Mouse (Mus musculus) thymus, postnatal 4 days (tissue): ENCODE data around the gene Snapc4.

Experiments used
- DNase-seq: peaks from one replicate; pipeline ENCODE4 v3.0.0; 2021

Snapc4 gene

DNA sequence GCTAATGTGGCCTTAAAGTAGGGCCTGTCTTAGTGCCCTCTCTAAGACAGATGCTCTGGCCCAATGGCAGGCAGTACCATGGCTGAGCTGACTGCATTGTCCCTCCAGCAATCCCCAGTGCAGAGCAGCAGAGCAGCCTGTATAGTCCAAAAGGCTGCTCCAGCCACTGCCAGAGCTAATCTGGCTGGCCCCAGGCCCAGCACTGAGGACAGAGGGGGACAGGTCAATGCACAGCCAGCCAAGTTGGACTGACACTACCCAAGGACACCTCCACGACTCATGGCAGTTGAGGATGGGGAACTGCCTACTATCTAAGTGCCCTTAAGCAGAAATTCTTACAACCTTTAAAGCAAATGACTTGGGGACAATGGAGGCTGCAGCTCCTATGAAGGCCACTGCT is 11.9 kb downstream of the Snapc4 start:
- DNase-seq, result no peak

DNA sequence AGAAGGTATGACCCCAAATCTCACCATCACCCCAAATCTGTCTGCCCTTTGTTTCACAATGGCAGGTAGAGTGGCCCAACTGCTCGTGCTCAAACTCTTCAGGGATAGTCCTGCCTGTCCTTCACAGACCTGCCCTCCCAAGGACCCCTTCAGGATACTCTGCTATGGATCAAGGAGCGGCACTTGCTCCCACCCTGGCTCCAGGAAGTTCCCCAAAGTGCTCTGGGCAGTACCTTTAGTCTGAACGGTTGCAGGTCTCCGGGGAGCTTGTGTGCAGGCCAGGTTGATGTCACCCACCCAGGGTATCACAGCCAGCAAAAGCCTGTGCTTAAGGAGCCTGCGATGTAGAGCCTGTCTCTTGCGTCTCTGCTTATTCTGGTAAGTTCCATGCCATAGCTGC is 12.5 kb downstream of the Snapc4 start:
- DNase-seq, result no peak

DNA sequence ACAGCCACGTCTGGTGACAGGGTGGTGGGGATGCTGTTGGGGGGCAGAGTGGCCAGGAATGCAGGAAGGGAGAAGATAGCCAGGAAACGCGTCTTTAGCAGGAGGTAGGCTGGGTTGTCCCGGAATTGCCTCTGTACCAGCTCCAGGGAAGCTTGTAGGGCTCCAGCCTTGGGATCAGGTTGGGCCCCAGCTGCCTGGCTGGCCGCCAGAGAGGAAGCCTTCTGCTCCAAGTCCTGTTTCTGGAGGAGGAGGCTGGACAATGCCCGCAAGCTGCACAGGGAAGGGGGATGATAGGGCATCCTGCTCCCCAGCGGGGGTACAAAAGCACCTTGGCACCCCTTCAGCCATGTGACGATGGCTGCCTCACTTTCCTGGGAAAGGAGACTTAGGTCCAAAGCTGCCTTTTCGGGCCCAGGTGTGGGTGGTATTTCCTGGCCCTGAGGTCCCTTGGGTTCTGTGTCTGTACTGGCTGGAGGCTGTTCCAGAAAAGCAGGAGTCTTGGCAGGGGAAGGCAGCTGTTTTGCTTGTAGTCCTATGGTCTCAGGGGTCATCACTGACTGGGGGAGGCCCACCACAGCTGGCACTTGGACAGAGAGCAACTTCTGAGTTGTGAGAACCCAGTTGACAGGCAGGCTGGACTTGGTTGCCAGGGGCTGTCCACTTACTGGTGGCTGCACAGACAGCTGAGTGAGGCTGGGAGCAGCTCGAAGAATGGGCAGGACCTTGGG is 15.6 kb downstream of the Snapc4 start:
- peak; percentile 9 for DNase-seq

DNA sequence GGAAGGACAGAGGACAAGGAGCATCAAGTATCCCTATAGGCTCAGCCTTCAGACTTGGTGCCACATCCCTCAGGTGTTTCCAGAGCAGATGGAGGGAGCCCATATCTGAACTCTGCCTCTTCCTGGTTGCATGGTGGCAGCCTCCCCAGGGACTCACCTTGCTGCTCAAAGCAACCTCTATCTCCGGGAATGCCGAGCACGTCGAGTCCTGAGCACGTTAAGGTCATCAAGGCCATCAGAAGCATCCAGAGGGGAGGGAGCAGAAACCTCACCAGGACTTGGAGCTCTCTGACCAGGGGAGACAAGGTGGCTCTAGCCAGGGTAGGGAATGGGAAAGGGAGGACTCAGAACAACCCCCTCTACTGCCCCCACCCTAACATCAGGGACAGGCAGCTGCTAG is 17.0 kb downstream of the Snapc4 start:
- no peak for DNase-seq

DNA sequence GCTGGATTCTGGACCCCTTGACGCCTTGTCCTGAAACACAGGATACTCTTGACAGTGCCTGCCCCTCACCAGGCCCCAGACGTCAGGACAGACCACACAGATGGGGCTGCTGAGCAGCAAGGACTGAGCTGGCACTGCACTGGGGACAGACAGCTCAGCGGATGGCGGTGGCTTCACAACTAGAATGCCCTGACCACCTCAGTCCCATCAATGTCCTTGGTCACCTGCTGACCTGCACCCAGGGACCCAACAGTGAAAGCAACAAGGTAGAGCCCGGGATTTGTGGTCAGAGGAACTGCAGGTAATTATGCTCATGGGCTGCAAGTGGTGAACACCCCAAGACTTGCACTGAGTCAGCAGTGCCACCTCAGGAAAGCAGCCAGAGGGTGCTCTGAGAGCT is 17.5 kb downstream of the Snapc4 start:
- DNase-seq, result no peak

DNA sequence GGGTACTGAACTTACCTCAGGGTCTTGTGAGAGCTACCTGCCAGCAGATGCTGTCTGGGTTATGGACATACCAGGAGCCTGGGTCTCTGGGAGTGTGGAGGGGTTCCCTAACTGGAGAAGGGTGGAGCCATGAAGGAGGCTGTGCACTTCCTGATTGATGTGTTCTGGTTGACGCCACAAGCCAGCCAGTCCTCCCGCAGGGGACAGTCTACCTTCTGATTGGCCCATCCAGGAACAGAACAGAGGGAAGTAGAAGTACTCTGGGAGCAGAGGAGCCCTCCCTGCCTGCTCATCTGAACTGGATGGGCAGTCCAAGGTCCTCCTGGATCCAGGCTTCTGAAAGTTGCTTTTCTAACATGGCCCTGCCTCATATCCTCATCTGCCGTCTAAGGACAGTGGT is 19.7 kb downstream of the Snapc4 start, which contains the start of gene Card9:
Gene Card9 (minus strand): TSS at position 147 of the 400 bp plus-strand sequence.
- peak; percentile 6 for DNase-seq

DNA sequence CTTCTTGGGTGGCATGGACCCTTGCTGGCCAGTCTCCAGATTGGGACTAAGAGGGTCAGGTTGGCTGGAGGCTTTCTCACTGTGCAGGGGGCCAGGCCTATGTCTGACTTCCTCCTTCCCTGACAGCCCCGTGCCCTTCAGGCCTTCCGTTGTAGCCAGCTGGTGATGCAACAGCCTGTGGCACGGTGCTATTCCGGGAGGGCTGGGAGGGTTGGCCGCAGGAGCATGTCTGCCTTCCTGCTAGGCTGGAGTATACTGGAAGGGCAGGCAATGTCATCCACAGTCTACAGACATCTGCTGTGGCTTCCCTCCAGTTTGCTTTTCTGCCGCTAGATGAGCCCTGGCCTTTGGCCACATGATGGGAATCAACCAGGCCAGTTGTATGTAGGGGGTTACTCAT is 20.5 kb downstream of the Snapc4 start:
- peak; percentile 17 for DNase-seq

DNA sequence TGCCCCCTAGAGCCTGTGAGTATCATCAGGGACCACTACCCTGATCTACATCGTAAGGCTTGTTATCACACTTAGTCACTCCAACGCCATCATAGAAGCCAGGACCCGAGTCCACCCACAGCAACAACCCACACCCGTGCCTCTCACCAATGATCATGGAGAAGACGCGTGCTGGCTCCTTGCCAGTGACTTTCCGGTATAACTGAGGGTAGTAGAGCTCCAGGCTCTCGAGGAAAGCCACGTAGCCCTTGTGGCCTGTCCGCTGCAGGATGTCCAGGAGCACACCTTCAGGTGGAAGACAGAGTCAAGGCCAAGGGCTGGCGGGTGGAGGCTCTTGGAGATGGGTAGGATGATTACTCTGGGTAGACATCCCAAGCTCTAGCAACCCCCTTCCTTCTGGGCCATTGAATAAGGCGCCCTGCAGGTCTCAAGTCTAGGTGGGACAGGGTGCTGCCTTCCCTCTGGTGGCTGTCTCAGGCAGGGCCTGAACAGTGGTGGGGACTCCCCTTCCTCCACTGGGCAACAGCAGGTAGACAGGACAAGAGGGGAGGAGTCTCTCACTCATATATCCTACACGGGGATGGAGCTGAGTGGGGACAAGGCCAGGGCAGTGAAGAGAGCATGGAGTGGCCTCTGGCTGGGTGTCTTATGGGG is 21.7 kb downstream of the Snapc4 start:
- DNase-seq, result peak; percentile 12

DNA sequence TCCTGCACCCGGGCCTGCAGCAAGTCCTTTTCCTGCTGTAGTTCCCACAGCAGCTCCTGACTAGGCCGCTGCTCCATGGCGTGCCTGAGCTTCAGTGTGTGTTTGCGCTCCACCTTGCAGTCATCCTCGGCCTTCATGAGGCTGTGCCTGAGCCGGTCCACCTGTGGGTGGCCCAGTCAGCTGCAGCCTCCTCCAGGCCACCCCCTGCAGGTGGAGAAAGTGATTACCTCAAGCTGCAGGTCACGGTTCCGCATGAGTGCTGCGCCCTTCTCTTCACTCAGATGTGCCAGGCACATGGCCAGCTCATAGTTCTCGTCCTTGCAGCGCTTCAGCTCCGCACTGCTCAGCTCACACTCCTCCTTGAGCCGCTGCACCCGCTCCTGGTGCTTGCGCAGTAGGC is 23.0 kb downstream of the Snapc4 start:
- DNase-seq, result peak; percentile 46

DNA sequence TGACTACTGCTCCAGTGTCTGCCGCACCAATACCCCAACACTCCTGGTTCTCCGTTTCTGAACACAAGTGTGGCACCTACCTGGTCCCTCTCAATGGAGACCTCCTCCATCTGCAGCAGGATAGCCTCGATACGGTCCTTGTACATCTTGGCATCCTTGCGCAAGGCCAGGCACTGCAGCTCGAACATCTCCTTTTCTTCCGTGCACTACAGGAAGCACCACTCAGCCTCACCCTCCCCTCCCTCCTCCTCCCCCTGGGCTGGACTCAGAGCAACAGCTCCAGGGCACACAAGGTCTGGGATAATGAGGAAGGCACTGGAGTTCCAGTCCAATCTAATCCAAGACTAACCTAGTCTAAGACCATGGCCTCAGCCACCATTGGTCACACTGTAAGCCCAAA is 23.8 kb downstream of the Snapc4 start:
- peak; percentile 67 for DNase-seq

DNA sequence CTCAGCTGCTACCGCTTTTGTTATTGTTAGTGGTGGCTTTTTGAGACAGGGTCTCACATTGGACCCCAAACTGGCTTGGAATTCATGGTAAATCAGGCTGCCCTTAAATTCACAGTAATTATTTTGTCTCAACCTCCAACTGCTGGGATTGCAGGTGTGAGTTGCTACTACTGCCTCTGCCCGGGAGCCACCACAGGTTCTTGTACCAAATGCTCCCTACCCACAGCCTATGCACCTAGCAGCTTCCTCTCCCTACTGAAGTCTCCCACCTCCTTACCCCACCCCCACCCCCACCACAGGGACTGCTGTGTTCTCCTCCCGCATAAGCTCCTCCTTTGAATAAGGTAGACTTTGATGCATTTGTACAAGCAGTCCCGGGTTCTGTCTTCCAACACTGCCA is 24.2 kb downstream of the Snapc4 start:
- DNase-seq, result peak; percentile 52

DNA sequence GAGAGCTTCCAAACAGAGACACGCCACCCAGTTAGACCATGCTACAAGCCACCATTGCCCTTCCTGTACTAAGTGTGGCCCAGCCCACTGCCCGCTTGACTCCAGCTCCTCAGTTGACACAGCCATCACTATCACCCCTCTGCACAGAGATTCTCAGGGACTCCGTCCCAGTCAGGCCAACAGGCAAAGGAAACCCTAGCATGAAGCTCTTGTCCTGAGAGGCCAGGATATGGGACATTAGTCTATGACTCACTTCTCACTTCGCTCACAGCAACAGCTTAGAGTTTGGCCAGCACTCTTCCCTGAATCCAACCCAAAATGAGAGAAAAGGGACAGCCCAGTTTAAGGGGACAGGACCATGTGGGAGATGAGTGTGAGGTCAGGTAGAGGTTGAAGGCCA is 26.1 kb downstream of the Snapc4 start:
- DNase-seq, result peak; percentile 12

DNA sequence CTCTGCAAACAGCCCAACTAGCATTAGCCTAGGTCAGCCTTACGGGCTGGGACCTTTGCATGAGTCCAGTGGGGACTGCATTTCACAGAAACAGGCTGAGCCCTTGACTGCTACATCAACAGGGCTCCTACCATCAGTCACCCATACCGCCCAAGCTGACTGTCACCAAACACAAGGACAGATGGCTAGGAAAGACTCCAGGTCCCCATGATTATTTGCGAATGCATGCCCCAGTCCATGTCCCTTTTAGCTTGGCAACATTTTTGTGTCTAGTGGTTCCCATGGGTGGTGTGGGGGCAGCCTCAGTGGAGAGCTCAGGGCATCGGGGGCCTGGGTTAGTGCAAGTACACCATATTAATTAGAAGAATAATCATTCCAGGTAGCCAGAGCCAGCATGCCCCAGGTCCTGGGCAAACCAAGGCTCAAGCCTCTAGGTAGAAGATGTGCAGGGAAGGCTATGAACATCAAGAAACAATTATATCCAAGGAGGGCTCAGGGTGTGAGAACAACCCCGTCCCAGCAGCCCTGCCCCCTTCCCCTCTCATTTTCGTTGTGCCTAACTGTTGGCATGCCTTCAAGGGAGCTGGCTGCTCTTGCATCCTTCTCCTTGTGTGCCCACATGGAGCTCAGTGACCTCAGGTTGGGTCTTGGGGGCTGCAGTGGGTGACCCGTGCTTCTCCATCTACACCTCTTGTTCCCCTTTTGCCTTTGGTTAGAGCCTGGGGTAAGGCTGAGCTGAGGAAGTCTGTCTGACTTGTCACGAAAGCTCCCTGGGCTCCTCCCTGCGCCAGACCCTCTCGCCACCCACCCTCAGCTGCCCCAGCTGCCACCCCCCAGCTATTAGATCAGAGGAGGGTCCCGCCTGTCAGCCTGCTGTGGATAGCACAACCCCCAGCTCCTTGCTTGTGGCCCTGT is 27.1 kb downstream of the Snapc4 start:
- DNase-seq, result peak; percentile 24

DNA sequence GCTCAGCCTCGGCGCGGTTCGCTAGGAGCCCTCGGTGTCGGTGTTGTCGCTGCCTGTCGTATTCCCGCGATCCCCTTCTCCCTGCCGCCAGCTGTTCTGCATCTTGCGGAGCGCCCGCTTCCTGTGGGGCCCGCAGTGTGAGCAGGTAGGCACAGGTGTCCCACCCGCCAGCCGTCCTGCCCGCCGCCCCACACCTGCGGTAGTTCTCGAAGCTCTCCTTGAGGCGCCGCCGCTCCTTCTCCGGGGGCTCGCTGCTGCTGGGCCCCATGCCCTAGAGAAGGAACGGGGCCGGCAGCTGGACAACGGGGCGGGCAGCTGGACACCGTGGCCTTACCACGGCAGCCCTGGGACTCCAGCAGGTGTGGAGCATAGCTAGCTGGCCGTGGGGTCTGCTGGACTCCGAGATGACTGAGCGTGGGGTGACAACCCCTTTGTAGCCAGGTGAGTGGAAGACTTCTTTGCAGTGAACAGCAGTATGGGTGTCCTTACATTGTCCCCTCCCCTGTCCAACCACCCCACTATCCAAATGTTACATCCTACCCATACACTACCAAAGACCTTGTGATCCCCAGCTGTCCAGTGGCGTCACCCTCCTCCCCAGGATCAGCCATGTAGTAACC is 28.1 kb downstream of the Snapc4 start:
- peak; percentile 83 for DNase-seq

DNA sequence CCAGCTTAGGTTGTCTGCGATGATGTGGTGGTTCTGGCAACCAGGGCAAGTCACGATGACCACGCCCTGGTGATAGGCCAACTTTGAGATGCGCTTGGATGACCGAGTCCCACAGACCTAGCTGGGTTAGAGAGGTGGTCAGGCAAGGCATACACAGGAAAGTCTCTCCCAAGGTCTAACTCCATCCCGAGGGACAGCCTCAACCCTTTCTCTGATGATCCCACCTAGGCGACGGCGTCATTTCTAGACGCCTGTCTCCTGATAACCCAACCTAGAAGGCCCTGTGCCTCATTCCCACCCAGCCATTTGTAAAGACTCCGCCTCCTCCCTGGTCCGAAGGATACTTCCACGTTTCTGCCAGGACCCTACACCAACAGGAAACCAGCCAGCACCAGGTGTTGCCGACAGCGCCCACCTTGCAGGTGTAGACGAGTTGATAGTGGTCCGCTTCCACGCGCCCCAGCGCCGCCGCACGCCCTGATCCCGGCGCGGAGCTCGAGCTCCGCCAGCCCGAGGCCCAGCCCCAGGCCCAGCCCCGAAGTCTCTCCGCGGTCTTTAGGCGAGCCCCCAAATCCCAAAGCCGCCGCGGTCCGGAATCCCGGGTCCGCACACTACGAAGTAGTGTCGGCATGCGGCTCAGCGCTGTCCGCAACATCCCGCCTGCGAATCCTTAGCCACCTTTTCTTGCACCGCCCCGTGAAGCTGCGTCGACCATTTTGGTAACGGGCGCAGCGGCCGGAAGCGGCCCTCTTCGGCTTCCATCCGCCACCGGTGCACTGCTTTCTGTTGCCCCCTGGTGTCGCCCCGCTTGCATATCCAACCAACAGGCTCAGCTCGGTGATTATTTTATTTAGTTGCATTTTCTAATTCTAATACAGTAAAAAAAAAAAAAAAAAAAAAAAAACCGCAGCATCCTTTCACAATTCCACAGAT is 28.8 kb downstream of the Snapc4 start, which contains the start of gene Dnlz:
Gene Dnlz (minus strand): TSS at position 753 of the 933 bp plus-strand sequence.
- peak; percentile 96 for DNase-seq

DNA sequence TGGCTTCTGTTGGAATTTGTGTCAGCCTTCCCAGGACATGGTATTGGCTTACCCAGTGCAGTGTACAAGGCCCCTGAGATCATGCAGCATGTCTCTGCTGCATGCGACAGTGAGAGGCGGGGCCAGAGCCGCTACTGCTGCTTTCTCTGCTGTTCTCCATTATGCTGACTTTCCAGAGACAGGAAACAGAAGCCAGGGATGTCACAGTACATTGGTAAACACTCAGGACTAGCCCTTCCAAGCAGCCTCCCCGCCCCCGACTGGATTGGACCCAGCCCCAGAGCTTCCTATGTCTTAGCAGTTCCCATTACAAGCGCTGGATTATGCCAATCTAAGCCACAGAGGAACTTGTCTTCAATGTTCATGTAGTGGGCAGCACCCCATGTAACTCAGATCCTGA is 32.2 kb downstream of the Snapc4 start:
- no peak for DNase-seq

DNA sequence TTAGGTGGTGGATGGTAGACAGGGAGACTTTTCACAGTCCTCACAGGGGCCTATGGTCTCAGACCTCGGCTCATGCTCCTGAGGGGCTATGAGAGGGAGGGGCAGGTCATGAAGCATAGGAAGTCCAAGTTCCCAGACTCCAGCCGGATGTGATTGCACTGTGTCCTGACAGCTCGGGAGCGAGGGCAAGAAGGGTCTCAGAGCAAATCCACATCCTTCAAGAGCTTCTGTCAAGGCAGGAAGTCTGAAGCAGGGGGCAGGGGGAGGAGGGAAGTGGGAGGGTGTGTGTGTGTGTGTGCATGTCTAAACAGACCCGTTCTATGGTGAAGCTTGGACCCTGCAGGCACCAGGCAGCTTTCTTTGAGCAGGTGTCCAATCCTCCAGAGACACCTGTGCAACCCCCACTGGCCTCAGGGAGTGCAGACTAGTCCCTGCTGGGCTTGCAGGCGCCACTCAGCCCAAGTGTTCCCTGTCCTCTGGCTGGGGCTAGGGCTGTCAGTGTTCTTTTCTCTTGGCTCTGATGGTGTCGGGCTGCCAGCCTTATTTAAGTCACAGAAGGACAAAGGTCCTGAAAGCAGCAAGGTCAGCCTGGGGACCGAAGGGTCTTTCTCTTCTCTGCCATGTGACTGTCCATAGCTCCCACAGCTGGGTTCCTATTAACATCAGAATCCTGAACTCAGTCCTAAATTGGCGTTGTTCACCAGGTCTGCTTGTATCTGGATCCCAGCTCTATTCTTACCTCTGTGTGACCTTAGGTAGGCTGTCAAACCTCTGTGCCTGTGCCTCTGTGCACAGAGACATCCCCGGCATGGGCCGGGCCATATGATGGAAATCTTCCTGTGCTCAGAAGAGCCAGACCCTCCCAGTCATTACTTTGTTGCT is 37.6 kb downstream of the Snapc4 start:
- peak; percentile 54 for DNase-seq

DNA sequence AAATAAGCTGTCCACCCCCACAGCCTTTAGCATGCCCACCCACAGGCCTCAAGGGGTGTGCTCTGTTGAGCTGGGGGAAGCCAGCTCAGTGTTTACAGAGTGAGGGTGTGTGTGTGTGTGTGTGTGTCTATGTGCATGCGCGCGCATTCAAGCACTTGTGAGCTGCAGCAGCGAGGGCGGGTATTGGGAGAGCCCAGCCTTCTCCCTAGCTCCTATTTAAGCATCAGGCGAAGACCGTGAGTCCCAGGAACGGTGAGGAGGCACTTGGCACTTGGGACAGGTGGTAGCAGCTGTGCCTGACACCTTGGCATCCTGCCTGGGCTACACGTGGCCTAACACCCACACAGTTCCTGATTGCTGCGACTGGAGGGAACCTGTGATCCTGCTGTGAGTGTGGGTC is 38.4 kb downstream of the Snapc4 start:
- no peak for DNase-seq

DNA sequence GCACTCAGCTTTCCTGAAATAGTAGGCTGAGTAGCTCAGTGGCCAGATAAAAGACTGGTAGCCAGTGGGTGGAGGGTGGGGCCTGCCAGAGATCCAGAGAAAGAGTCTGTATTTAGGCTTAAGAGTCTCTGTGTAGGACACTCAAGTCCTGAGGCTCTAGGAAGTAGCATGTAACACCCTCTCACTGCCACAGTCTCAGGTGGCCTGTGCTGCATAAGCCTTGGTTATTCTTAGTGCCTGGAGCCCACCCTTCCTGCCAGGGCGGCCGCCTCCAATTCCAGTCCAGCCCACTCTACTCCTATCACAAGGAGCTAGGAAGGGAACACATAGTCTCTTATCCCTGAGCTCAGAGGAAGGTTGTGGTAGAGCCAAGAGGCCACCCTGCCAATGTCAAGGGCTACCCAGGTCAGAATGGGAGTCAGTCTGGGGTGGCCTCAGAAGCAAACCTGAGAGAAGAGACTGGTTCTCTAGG is 38.9 kb downstream of the Snapc4 start:
- no peak for DNase-seq

DNA sequence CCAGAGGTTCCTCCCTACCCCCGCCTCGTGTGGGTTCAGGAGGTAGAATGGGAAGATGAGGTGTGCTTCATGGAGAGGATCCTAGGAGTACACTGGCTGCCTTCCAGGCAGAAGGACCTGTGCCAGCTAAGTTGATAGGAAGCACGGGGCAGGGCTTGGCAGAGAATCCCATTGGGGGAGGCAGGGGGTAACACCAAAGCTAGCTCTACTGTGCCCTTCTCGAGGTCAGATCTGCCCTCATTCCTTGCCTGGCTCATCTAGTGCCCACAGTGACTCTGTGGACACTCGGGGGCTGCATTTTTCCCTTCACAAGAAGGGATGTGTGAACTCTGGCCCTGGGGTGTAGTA is 41.3 kb downstream of the Snapc4 start:
- no peak for DNase-seq
